Mouse (Mus musculus): ENCODE data around the gene Mbd3l1. TPM values are rescaled to one million over a fixed set of nuclear protein-coding genes. Genes with fewer than 3 reads are reported as not detected.
A peak's percentile ranks its signal among the peaks of the same experiment; 100 is the strongest.

Mbd3l1 gene
- total RNA-seq (2022): not detected

DNA sequence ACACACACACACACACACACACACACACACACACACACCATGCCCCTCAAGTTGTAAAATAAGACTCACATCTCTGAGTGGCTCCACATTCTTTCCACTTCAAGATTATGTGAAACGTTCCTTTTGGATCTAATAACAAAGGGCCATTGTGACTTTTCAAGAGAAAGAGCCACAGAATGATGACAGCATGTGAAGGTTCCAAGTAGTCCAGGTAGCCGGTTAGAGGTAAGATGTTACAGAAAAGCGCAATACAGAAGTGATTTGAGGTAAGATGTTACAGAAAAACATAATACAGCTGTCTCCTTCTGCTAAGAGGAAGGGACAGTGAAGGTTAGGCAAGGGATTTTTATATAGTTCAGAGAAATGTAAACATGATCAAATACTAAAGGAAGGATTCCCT is at the start of gene Mbd3l1, which contains the start of gene Zfp558:
Gene Mbd3l1, plus strand, starts transcription at position 192 of the 400 bp plus-strand sequence.
Gene Zfp558, minus strand, starts transcription at position 101 of the 400 bp plus-strand sequence.
- no peak for DNase-seq (ENCODE audit: low spot score in 2 of 2)

DNA sequence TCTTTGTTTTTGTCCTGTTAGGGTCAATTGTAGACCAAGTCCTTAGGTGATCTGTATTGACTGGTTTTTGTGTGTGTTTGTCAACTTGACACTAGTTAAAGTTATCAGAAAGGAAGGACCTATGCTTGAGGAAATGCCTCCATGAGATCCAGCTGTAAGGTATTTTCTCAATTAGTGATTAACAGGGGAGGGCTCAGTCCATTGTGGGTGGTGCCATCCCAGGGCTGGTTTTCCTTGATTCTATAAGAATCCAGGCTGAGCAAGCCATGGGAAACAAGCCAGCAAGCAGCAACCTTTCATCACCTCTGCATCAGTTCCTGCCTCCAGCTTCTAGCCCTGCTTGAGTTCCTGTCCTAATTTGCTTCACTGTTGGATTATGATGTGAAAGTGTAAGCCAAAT is 47.8 kb upstream of the Mbd3l1 start, which contains the start of gene Mbd3l2:
Gene Mbd3l2, plus strand, starts transcription at position 301 of the 400 bp plus-strand sequence.
- no peak for DNase-seq (ENCODE audit: low spot score in 2 of 2)

DNA sequence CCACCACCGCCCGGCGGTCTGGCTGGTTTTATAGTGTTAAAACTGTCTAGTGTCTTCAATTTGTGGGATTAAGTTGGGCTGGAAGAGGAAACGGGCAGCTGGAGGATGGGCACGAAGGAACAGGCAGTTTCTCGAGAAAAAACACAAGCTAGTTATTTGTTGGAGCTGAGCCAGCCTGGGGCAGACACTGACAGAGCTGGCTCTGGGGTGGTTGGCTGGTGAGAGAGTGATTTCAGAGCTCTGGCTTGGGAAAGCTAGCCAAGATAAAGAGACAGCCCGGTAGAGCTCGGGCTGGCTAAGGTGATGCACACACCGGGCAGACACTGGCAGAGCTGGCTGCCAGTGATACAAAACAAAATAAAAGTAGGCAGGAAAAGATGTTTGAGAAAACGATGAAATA is 46.5 kb upstream of the Mbd3l1 start:
- DNase-seq (ENCODE audit: low spot score in 2 of 2): no peak

DNA sequence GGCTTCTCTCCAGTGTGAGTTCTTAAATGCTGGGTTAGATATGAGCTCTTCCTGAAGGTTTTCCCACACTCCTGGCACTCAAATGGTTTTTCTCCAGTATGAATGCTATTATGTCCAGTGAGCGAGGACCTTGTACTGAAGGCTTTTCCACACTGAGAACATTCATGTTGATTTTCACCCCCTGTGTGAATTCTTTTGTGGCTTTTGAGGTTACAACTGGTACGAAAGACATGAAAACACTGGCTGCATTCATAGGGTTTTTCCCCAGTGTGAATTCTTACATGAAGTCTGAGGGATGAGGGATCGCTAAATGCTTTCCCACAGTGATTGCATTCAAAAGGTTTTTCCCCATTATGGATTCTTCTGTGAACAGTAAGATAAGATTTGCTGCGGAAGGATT is 21.6 kb upstream of the Mbd3l1 start:
- no peak for DNase-seq (ENCODE audit: low spot score in 2 of 2)

DNA sequence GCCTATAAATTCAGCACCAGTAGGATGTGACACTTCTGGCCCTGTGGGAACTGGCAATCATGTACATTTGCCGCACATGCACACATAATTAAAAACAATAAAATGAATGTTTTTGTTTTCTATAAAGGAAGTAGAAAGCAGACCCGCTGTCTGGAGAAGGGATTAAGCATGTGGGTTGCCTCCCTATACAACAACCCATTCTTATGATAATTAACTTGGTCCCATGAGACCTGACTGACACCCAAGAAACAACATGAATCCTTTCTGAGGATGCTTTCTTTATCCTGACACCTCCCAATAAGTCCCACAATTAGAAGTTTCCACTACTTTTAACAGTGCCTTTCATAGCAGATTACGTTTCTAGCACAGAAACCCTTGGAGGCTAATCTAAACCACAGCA is 10.8 kb upstream of the Mbd3l1 start:
- no peak for DNase-seq (ENCODE audit: low spot score in 2 of 2)

DNA sequence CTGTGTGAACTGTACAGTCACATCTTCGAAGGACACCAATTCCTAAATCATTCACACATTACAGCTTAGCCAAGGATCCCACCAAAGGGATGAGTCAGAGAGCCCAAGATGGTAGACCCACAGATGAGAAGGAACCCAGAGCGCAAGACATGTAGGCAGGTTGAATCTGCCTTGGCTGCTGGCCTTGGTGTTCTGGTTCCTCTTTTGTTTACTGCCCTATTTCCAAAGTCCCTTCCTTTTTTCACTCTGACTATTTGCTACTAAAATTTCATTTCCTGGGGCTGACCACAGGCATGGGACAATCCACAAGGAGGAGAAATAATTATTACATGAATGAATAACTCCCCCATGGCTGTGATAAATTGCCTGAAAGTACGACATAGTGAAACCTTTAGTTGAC is 10.2 kb upstream of the Mbd3l1 start:
- DNase-seq (ENCODE audit: low spot score in 2 of 2): no peak

DNA sequence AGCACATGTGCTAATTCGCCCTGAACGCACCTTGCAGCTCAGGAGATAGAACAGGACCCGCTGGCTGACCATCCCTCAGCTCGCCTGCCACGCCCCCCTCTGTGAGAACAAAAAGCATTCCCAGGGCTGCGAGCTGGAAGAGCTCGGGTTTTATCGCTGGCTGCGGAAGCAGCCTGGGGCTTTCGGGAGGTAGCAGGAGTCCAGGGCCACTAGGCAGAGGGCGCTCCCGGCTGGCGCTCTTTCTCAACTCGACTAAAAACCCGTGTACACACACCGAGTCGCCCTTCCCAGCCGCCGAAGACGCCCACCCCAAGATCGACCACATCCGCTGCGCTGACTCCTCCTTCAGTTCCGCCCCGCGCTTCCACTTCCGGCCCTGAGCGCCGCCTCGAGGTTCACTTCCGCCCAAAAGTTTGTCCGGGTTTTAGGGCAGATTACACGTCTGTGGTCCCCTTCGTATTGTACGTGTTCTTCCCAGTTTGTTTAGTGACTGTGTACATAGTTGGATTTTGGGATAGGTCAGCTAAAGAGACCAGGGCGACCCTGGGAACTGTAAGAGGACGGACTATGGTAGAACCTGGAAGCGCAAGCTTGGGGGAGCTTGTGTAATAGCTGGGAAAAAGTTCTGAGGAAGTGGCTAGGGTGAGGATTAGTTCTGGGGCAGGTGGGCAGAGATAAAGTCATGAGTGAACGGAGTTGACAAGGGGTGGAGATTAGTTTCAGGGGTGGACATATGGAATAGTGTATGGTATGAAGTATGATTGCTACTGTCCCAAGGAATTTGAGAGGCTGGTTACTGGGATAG is 4.6 kb upstream of the Mbd3l1 start:
- DNase-seq (ENCODE audit: low spot score in 2 of 2): peak; percentile 26 to 32

DNA sequence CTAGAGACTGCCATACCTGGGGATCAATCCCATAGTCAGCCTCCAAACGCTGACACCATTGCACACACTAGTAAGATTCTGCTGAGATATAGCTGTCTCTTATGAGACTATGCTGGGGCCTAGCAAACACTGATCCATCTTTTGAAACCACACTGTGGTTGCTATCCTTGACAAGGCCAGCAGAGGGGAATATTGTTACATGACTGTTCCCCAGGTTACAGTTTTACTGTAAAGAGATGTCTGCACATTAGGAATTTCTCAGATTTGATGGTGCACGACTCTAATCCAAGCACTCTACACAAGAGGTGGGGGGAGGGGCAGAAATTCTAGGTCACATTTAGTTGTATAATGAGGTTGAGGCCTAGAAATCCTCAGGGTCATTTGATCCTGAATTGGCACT is 29.9 kb downstream of the Mbd3l1 start:
- peak in 1 of 2 experiments; percentile 5 for DNase-seq (ENCODE audit: low spot score in 2 of 2)

Small RNA genes lying within 50 kb of the gene (microRNA-seq; reads per million reads assigned to microRNA genes)
- gene Gm22854: 0 reads per million in 2 experiments

Other genes with a start within 250 kb of the Mbd3l1 start
- gene Chordc1, start 186.2 kb upstream of the Mbd3l1 start, total RNA-seq (2022): 10 to 100 TPM; 66.9 to 82.6 (median 70.8) TPM
- gene Naalad2, start 75.4 kb upstream of the Mbd3l1 start, total RNA-seq (2022): 1 to 10 TPM in 2 of 4 experiments, under 1 TPM in 2; 0.53 to 2.9 (median 0.88) TPM
- gene Ubtfl1, start 73.9 kb upstream of the Mbd3l1 start, total RNA-seq (2022): not detected
- not detected for gene Mbd3l2, start 47.7 kb upstream of the Mbd3l1 start, total RNA-seq (2022)
- 1 to 10 TPM; 2.6 to 3.4 (median 3.2) TPM for gene Zfp558, start 91 bp upstream of the Mbd3l1 start, total RNA-seq (2022)
- not detected for gene Muc16, start 196.2 kb downstream of the Mbd3l1 start, total RNA-seq (2022)

Measured in left cerebral cortex, adult 8-10 months (tissue).